Mouse (Mus musculus): ENCODE measurements around the gene Apoc3.

Gene Apoc3

DNA sequence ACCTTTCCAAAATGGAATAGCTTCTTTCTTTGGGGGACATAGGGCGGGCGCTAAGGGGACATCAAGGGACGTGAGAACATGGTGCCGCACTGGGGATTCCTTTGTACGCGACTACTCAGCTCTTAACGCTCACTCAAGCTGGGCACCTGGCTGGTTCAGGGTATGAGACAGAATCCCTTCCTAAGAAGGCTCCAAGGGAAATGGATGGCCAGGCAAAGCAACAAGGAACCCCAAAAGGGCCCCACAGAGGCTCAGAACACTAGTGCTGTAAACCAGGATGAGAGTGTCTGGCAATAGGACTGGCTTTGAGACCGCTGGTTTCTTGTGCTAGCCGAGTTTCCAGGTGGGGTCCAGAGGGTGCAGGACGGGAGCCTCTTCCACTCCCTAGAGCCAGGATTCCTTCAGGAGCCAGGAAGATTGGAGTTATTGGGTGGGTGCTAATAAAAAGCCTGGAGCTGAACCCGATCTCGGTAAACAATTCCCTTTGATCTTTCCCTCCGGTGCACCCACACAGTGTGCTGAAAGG, 4.9 kb downstream of the Apoc3 start:
- no peak for DNase-seq (ENCODE audit: low read depth, low spot score)

GRCm38 (mm10) chr9:46229573-46230449, 5.6 kb downstream of the Apoc3 start:
- DNase-seq (ENCODE audit: low read depth, low spot score), result peak; percentile 92

DNA sequence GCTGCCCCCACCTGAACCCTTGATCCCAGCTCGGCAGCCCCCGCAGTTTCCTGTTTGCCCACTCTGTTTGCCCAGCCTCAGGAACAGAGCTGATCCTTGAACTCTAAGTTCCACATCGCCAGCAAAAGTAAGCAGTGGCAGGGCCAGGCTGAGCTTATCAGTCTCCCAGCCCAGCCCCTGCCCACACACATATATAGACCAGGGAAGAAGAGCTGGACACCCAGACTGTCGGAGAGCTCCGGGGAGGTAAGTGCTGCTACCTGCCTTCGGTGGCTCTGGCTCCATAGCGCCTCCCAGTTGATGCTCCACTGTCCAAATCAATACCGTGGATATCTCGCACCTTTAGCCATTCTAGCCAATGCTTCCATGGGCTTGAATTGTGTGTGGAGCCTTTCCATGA, 6.9 kb downstream of the Apoc3 start, which contains the start of gene Apoa1:
Gene Apoa1 (plus strand): TSS at position 90 of the 400 bp plus-strand sequence.
- no peak for DNase-seq (ENCODE audit: low read depth, low spot score)

GRCm38 (mm10) chr9:46227064-46227614, 8.3 kb downstream of the Apoc3 start:
- DNase-seq (ENCODE audit: low read depth, low spot score), result no peak

- DNase-seq (ENCODE audit: low read depth, low spot score), result no peak
Observed at GRCm38 (mm10) chr9:46224945-46225660, 10.3 kb downstream of the Apoc3 start.

GRCm38 (mm10) chr9:46224101-46224500, 11.3 kb downstream of the Apoc3 start:
- no peak for DNase-seq (ENCODE audit: low read depth, low spot score)

DNA sequence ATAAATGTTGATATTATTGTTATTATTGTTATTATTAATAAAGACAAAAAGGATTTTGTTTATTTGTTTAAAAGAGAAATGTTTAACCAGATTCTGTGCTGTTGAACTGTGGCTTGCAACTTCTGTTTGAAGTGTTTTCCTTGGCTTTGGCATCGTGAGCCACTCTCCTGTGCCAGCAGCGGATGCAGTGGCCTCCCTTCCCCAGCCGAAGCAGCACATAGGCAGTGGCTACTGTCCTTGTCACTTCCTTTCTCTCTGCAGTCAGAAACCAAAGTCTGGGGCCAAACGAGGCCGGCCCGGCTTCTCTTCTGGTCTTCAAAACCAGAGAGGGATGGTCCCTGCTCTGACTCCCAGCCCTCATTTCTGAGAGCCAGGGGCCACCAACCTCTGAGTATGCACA, 12.3 kb downstream of the Apoc3 start:
- DNase-seq (ENCODE audit: low read depth, low spot score), result no peak

DNA sequence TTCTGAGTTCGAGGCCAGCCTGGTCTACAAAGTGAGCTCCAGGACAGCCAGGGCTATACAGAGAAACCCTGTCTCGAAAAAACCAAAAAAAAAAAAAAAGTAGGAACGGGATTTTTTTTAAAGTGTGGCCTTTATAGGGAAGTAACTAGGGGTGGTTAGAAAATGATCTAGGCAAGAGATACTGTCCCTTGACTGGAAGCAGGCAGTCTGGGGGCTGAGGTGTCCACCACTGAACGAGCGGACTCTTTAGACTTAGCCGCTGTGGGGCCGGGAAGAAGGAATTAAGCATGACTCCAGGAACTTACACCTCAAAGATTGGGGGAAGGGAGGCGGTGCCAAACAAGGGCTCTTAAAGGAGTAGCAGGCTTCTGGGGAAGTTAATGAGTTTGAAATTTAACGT, 17.3 kb downstream of the Apoc3 start:
- no peak for DNase-seq (ENCODE audit: low read depth, low spot score)

- no peak for DNase-seq (ENCODE audit: low read depth, low spot score)
Observed at GRCm38 (mm10) chr9:46216744-46217470, 18.5 kb downstream of the Apoc3 start.

GRCm38 (mm10) chr9:46215338-46216322, 19.8 kb downstream of the Apoc3 start:
- no peak for DNase-seq (ENCODE audit: low read depth, low spot score)

DNA sequence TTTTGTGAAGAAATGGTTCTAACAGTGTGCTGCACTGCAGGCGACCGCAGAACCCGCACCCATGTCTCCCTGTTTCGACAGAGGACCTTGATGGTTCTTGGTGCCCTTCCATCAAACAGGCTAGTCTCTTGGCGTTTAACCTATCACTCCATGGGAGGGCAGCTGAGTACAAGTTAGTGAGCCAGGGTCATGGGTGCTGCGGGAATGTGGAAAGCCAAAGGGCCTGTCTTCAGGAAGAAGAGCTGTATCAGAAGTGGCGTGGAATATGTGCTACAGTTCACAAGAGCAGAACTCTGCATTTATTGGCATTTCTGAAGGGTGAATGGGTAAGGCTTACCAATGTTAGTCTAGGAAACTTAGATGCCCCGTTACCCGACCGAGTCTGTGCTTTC, 20.5 kb downstream of the Apoc3 start:
- no peak for DNase-seq (ENCODE audit: low read depth, low spot score)

GRCm38 (mm10) chr9:46214276-46214675, 21.2 kb downstream of the Apoc3 start:
- DNase-seq (ENCODE audit: low read depth, low spot score), result no peak

DNA sequence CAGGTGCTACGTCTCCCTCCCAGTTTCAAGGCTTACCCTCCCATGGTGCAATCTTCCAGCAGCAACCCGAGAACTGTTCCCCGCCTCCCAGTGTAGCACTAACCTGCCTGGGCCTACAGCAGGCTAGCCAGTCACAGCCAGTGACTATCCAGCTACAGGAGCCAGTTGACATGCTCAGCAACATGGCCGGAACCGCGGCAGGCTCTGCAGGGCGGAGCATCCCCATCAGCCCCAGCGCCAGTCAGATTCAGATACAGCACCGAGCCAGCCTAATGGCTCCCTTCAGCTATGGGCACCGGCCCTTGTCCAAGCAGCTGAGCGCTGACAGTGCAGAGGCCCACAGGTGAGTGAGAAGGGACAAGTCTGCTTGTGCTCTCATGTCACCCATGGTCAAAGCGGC, 25.0 kb downstream of the Apoc3 start:
- no peak for DNase-seq (ENCODE audit: low read depth, low spot score)

DNA sequence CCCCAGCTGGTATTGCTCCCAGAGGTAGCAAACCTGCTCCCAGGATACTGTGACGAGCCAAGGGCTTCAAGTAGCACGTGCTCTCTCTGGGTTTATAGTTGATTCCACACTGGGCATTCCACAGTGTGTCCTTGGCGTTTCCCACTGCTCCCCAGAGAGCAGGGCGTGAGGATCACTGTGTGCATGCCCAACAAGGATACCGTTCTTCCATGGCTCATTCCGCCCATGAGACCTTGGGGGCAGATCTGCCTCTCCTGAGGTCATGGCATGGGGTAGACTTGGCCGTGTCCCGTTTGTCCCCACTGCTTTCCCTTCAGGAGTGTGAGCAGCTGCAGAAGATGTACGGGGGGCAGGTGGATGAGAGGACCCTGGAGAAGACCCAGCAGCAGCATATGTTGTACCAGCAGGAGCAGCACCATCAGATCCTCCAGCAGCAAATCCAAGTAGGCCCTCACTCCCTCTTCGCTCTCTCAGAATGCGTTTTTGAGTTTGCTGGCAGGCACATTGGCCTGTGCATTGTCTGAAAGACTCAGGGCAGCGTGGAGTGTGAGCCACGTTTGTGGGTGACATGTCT, 26.9 kb downstream of the Apoc3 start:
- no peak for DNase-seq (ENCODE audit: low read depth, low spot score)

DNA sequence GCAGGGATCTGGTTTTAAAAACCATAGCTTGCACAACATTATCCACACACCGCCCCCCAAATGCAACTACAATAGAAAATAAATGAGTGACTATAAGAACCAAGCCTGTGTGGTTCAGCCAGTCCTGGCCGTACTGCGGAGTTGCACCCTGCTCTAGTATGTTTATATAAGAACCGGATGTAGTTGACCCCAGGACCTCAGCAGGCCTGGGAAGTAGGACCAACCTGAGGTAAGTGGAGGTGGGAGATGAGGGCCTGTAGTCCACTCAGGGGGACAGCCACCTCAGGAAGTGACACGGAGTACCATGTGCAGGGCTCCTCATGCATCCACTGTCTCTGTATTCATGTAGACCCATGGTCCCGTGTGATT, 28.0 kb downstream of the Apoc3 start:
- no peak for DNase-seq (ENCODE audit: low read depth, low spot score)

DNA sequence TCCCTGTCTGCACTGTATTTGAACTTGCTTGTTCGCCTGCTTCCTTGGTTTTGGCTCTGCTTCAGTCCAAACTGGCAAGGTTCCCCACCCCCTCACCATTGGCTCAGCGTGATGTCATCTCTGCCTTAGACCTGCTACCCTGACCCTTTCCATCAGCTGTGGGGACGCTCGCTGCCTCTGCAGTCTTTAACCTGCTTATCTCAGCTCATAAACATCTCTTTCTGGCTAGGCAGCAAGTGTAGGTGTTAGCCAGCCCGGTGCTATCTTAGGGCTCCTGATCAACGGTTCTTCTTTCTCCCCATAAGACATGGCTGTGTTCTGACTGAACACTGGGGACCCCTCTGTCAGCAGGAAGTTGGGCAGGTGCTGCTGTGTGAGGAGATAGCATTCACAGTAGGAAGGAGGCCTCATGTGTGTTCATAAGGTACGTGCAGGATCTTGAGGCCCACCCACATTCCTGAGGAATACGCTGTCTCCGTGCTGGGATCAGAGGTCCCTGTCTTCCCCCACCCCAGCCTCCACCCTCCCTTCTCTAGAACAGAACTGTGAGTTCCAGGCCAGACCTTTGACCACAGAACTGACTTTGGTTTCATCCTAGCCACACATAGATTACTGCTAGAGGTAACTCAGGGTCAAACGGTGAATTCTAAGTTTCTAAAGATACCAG, 28.5 kb downstream of the Apoc3 start:
- no peak for DNase-seq (ENCODE audit: low read depth, low spot score)

- no peak for DNase-seq (ENCODE audit: low read depth, low spot score)
Observed at GRCm38 (mm10) chr9:46199609-46200008, 35.8 kb downstream of the Apoc3 start.

- DNase-seq (ENCODE audit: low read depth, low spot score), result no peak
Observed at GRCm38 (mm10) chr9:46198936-46199335, 36.5 kb downstream of the Apoc3 start.

DNA sequence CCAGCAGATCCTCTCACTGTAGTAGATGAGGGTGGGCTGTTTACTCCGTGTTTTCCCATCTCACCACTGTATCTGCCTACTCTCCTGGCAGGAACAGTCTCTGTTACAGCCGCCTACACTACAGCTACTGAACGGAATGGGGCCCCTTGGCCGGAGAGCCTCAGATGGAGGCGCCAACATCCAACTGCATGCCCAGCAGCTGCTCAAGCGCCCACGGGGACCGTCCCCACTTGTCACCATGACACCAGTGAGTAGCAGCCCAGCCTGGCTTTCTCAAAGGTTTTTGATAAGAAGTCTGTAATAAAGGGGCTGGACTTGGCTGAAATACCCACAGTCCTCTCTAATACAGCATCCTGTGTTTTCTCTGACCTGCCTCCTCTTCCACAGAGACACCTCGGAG, 37.0 kb downstream of the Apoc3 start:
- DNase-seq (ENCODE audit: low read depth, low spot score), result no peak

All from telencephalon, adult 2 months (tissue).